Mouse (Mus musculus) CD4-positive, CD25-positive, alpha-beta regulatory T cell, adult 2 months (primary cell): ENCODE data around the gene Pappa.

ENCODE experiments used
- DNase-seq: peaks from one replicate; pipeline ENCODE4 v3.0.0-alpha.2; 2012; ENCODE audit warnings: low read depth, low spot score

The Pappa gene

DNA sequence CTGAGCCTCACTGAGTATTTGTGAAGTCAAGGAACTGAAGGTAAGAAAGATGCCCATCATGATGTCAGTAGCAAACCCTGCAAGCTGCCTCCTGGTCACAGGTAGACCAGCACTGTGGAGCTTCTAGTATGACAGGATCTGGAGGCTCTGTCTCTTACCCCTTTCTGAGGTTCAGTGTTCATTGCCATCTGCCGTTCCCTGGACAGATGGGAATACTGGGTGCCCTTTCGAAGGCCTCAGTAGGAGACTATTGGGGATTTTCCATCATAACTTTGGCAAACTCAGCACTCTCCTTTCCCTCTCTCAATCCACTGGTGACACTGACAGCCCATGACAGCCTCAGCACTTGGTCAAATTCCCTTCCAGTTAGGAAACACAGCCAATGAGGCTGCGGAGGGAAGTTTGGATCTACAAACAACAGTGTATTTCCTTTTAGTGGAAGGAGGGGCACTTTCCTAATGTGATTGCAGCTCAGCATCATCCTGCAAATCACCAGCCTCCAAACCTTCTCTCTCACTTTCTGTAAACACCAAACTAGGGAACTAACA, 42.4 kb downstream of the Pappa start:
- no peak for DNase-seq

DNA sequence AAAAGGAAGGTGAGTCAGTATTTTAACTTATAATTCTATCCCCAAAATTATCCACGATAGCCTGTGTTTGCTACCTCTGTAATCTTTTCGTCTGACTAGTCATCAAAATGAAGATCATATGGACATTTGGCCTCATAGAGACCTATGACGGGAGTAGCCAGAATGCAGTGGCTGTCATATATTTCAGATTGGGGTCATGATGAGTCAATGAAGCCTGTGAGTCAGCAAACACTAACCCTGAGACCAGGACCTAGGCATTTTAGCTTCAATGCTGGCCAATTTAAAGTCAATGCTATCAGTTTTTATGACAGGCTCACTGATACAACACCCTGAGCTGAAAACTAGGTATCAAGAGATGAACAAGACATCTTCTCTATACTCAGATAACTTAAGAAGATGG, 50.5 kb downstream of the Pappa start:
- no peak for DNase-seq

DNA sequence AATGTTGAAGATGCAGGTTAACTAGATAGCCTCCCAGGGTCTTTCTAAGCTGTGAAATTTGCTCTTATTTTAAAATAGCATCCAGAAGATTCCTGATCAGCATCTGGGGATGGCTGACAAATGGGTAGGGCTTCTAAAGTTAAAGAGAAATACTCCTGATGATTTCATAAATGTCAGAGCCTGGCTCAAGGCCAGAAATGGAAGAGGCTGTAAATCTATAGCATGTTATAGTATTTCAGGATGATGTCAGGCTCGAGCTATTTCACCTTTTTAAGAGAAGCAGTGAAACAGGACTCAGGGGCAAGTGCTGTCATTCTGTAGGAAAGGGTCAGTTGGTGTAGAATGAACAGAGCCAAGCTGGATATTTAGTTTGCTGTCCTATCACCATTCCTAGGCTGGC, 54.2 kb downstream of the Pappa start:
- DNase-seq: no peak

DNA sequence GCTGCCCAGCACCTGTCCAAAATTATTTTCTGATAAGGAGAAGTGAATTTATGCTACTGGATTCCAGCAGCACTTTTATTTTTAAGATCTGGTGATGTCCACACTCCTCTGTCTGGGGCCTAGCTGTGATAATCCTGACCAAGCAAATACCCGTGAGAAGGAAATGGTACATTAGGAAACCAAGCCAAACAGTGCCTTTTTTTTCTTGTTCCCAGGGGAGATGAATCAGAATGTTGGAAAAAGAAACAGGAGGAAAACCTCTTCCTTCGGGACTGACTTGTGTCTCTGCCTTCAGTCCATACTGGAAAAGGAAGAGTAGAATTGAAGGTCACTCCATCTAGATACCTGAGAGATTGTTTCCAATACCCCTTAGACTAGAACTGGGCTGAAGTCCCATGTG, 63.3 kb downstream of the Pappa start:
- no peak for DNase-seq

DNA sequence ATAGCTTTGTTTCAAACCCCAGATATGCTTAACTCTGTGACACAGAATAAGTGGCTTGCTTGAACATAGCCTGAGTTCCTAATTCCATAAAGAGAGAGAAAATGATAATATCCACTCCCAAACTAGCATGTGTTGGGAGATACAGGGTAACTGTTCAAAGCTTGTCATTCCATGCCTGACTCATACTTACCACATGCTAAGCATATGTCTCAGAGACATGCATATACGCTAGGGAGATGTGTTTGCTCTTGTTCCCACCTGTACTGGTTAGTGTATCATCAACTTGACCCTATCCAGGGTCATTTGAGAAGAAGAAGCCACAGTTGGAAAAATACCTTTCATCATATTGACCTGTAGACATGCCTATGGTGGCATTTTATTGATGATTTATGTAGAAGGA, 63.7 kb downstream of the Pappa start:
- no peak for DNase-seq

DNA sequence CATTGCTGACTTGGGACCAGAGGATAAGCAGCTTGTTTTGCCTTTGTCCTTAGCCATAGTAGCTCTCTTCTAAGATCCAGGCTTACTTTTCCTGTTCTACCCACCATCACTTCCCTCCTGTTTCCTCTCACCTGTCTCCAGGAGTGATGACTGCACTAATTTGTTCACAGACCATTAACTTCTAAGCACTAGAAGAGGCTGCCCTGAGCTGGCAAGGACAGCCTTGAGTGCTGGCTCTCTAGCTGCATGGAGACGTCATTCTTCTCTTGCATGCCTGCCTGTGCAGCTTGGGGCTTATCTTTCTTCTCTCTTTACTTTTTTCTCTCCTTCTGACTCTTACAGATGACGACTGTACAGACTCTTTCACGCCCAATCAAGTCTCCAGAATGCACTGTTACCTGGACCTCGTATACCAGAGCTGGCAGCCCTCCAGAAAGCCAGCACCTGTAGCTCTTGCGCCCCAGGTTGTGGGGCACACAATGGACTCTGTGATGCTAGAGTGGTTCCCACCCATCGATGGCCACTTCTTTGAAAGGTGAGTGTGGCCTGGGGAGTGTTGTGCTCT, 65.0 kb downstream of the Pappa start:
- DNase-seq: no peak

DNA sequence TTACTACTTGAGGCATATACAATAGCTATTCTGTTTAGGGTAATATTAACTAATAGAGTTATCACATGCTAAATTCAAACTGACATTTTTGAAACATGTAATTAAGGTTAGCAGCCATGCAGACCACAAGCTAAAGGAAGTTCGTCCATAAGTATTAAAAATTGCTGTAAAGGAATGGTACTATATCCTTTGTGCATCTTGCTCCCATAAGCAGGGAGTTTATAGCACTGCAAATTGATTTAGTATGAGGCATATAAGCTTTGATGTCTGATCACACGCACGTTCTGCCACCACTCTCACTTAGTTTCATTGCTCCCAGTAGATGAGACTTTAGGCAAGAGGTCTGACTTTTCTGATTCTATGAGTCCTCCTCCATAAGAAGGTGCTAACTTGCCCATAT, 68.8 kb downstream of the Pappa start:
- DNase-seq: no peak

DNA sequence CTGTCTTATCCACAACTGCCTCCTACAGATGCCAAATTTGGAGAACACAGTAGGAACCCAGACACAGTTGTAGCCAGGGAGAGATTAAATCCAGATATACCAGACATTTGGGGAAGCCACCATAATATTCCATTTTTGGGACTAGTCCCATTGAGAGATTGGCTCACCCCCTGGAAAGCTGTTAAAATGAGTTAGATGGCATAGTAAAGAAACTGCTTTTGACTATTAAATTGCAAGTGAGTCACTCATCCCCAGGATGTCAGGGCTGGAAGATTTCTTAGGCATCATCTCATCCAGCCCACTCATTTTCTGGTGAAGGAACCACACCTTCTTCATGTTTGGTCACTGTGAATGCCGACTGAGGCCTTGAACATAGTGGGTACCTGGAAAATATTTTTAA, 72.0 kb downstream of the Pappa start:
- no peak for DNase-seq

DNA sequence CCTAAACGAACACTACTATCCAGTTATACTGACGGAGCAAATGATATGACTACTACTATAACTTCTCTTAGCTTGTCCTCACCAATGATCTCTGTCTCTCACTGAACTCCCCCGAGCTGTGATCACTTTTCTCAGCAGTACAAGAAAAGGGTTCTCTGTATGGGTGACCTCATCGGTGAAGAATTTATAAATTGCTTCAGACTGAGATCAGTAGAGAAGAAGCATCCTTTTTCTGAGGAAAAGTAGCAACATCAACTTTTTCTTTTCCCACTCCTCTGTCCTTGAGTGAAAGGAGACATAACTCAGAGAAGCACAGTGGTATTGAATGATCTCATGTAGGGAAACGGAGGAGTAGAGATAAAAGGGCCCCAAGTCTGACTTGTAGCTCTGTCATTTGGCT, 79.7 kb downstream of the Pappa start:
- no peak for DNase-seq

DNA sequence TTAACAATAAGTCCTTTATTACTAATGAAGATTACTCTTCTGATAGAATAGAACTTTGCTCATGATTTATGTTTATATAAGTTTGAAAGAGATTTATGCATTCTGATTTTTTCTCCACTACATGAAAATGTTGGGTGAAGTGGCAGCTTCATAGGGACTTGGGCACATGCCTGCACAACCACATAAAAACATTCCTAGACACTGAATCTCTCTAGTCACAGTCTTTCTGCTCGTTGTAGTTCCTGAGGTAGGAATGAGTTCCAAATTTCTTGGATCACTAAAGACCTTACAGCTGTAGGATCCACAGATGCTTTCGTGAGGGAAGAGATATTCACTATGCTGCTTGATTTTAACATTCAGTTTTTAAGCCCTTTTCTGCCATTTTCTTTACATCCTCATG, 81.5 kb downstream of the Pappa start:
- no peak for DNase-seq

DNA sequence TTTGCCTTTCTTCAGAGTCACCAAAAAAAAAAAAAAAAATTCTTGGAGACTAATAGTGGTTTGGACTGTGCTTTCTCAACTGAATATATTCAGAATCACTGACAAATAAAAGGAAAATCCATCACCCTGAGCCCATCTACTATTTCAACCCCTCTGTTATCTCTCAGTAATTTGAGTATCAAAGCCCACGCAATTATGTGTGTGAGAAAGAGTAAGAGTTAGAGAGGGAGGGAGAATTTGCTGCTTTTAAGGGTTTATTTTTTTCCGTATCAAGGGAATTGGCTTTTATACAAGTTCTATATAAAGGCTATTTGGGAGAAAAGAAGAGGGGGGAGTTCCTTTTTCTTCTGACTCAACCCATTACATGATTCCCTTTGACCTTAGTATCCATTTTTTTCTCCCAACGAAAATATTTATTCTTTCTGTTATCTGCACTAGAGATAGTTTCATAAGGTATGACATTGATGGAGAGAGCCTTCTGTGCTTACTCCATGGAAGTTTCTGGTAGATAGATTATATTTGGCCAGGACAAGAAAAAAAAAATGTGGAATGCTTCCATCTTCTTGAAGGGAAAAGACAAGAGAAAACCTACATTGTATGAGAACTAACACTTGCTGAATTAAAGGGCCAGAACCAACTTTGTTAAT, 85.5 kb downstream of the Pappa start:
- DNase-seq: no peak

DNA sequence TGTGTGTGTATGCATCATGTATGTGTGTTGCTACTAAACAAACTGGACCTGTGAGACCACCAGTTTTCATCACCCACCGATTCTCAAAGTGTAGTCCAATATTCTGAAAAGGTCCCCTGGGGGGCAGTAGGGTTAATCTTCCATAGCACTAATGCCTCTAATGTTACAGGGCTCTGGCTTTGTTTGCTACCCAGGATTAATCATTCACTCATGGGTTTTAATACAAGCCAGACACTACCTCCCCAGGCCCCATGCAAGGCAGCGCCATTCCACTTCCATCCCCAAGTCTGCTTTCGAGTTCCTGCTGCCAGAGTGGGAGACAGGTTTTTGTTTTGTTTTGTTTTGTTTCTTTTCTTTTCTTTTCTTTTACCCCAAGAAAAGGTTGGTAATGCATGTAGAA, 92.7 kb downstream of the Pappa start:
- DNase-seq: no peak

DNA sequence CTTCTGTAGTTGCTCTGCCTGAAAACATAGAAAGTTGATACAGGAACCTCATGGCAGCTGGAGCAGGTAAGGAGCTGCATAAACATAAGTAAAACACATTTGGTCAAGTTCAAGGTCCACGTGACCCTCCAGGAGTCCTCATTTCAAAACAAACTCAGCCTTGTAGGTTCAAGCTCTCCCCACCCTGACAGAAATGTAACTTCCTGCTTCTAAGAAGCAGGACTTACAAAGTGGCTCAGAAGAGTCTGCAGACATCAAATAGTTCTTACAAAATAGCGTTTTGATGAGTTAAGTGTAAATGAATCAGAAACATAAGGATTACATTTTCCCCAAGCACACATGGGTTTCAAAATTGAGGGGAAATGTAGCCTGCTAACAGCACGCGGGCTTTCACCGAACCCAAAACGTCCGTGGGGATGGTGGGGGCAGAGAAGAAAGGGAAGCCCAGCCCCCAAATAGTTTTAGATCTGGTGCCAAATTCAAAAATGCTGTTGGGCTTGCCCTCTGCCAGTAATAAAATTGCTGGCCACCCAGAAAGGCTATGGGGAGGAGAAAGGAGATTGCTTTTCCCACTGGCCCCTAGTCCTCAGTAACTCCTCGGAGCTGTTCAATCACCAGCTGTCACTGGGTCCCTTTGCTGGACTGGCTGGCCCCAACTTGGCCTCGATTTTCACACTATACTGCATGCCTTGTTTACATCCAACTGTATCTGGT, 93.8 kb downstream of the Pappa start:
- DNase-seq: no peak

DNA sequence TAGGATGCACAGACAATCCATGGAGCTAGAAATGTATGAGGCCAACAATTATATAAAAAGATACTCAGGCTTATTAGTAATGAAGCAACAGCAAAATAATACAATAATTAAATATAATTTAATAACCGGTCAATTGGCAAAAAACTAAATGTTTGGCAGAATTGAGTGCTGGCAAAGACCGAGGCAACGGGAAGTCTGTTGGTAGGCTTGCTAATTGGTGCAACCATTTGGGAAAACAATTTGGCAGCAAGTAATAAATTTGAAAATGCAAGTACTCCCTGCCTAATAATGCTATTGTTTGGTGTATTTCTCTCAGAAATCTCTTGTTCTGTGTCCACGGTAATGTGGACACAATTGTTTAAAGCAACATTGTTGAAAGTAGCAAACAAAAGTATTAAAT, 99.9 kb downstream of the Pappa start:
- no peak for DNase-seq

DNA sequence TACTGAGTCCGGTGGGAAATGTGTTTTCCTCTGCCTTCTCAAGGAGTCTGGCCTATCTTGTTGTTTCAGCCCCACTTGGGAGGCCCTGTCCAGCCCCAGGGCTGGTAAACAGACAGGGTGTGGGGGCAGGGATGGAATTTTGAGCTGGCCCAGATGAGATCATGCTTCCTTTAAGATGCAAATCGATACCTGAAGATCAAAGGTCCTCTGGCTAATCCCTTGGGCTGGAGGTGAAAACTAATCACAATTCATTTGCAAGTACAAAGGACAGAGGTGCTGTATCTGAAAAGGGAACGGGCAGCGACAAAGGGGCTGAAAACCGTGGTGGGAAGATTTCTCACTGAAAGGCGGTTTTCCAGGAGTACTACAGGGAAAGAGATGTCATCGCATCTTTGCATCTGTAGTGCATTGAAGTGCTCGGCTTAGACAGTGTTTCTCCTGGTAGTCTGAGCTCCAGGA, 114.6 kb downstream of the Pappa start:
- DNase-seq: no peak

DNA sequence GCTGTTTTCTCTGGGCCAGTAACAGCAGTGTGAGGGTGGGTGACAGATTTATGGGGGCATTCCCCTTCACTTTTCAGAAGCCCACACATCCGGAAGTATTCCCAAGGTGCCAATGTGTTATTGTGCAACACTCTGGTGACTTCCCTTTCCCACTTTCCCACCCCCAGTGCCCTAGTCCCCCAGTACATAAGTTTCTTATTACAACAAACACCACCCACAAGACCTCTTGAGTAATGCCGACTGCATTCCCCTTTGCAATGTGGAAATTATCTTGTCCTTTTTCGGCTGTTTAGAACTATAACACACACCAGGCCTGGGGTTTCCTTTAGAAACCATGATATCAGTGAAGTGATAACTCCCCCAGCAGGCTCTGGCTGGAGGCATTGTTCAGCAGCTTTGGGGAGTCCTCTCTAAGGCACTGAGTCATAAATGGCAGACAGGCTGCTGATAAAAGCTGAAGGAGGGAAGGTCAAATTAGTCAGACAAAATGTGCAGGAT, 118.5 kb downstream of the Pappa start:
- no peak for DNase-seq

DNA sequence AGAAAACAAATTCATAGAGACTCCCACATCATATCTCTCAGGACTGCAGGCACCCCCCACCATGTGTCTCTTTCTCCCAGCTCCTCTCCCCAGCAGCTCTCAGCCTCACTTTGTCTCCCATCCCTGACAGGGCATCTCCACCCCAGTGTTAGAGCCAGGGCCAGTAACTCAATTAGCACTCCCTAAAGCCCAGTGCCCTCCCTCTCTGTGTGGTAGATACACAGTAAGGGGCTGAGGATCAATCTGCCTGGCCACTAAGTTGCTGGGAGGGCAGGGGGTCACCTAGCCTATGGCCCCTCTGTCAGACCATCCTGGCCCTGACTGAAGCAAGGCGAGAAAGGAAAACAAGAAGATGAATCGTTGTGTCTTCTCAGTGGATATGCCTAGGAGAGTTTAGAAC, 119.3 kb downstream of the Pappa start:
- DNase-seq: no peak

DNA sequence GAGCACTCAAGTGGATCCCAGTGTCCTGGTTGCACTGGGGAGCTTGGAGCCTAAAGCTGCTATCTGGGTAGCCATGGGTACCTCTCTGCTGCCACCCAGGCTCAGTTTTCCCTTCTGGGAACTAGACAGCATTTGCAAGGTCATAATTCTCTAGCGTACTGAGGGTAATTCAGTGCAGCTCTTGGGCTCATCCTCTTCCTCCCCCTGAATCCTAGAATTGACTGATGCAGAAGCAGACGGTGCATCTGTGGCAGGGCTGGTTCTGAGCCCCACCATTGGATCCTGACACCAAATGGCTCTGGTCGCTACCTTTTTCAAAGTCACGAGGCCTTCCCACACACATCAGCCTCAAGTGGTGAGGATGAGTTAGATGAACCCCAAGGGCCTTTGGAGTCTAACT, 121.0 kb downstream of the Pappa start:
- DNase-seq: no peak

DNA sequence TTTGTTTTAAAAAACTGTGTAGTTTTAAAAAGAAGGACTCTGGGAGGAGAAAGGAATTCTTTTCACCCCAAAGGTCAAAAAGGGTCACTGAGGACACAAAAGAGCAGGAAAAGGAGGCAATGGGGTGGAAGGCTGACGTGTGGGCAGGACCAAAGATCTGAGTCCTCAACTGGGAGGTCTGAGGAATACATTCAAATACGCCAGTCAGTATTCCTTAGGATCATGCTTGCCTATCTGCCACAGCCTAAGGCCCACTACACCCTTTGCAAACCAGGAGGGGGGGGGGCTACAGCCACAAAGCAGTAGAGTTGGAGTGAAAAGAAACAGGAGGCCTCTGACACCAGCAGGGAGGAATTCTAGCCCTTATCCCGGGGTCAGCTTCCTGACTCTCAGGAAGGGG, 121.5 kb downstream of the Pappa start:
- no peak for DNase-seq

DNA sequence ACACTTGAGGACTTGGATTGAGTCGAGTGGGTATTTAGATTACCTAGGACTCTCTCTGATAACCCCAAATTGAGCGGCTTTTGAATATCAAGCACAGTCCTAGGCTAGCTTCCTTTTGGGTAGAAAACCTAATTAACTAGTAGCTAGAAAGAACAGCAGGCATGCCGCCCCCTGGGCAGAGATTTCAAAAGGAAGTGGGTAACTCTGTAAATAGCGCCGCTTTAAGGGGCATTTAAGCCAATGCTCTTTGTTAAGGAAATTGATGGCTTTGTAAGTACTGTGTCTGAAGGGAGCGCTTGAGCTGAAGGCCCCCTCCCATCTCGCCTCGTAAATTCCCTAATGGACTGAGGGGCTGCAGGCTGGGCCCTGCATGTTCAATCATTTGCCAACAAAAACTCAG, 128.2 kb downstream of the Pappa start:
- no peak for DNase-seq

DNA sequence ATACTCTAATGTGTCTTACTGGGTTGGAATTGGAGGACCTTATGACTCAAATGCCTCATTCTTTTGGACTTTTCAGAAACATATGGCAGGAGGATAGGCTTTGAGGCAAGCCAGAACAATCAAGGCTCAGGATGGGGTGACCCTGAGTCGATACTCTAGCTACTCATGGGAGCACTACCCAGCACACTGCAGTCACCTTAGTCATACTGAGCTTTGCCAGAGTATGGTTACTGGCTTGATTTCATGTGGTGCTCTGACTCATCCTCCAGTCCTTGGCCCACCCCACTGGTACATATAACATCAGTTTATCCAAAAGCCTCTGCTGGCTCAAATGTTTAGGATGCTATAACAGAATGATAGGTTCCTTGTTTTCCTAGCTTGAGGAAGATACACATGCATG, 130.1 kb downstream of the Pappa start:
- no peak for DNase-seq

DNA sequence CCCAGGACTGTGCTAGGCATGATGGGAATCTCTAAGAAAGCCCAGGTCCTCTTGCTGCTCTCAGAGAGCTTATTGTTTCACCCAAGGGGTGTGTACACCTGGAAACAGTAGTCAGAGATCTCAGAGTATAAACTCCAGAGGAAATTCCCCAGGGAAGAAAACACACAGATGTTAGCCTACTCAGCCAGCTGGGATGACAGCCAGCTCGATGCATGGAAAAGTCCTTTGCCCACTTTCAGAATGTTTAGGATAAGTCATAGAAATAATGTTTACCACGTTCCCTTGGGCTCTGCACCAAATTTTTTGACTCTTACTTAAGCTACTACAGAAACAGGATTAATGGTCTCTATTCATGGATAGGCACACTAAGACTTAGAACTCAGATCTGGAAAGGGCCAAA, 143.1 kb downstream of the Pappa start:
- DNase-seq: no peak

DNA sequence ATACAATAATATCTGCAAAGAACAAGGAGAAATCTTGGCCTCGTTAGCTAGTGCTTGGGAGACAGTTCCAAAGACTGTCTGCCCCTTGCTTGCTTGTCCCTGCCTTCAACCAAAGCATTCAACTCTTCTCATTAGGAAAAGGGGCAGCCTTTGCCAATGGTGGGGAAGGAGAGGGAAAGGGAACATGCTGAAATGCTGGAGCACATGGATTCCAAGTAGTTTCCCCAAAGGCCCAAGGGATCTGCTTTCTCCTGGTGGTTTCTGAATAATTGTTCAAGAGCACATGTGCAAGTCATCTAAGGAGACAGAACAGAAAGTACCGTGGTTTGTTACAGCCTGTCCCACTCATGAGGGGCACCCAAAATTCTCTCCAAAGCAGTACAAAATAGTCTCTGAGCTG, 146.0 kb downstream of the Pappa start:
- DNase-seq: no peak
